Mouse (Mus musculus): Measurements from ENCODE around the gene AC109138.7. TPM values are rescaled to one million over a fixed set of nuclear protein-coding genes. Genes with fewer than 3 reads are reported as not detected.

AC109138.7 gene
- polyA plus RNA-seq (2016; fragmentation: Nextera tagmentation; extraction: Ambion mirVana): not detected in 2 replicates

- Histone ChIP-seq H3K27me3 (replicated peaks) (peaks cover 74% of the 10 kb centered on the region), H3K27ac (no peak within 1 kb of the TSS), H3K4me1 (peaks cover 31% of the 10 kb centered on the region), H3K9ac (peak within 1 kb of the TSS; percentile 68), H3K4me2 (replicated peaks) (peak within 1 kb of the TSS; percentile 98), H3K4me3 (peak within 1 kb of the TSS; percentile 56), H3K36me3 (no peaks in the 10 kb centered on the region), H3K9me3 (no peaks in the 10 kb centered on the region)
- ATAC-seq (ENCODE audit: low FRiP score, low read depth): peak; percentile 59
- under 1% methylated on average over 48 of the region's 49 CpGs for WGBS
These were observed at the start of gene AC109138.7, which contains the start of gene Clcf1 for GRCm38 (mm10) chr19:4214071-4214770. AC109138.7 (plus strand) TSS chr19:4214357. Clcf1 (plus strand) TSS chr19:4214238.

DNA sequence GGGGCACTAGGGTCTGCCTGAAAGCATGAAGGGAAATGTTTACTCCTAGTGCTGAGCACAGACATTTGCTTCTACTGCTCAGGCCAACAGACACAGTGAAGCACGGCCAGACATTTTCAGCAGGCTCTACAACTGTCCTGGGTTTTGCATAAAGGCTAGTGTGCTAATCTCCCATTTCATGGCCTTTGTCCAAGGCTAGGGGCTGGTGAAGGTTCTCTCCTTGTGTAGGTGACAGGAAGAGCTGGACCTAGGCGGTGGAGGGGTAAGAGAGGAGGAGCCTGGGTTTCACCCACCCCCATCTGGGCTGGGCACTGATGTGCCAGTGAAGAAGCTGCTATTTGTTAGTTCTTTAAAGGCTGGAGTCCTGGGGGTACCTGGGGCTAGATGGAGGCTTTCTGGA is 49.4 kb upstream of the AC109138.7 start:
- Histone ChIP-seq H3K9ac (no peak overlapping the region), H3K4me3 (no peak overlapping the region), H3K4me1 (peaks cover 11% of the 10 kb centered on the region), H3K36me3 (peaks cover 13% of the 10 kb centered on the region), H3K9me3 (no peaks in the 10 kb centered on the region), H3K27me3 (replicated peaks) (no peaks in the 10 kb centered on the region), H3K4me2 (replicated peaks) (no peak overlapping the region), H3K27ac (no peak overlapping the region)
- 83% methylated on average over 2 of the region's 2 CpGs for WGBS
- ATAC-seq (ENCODE audit: low FRiP score, low read depth): no peak

GRCm38 (mm10) chr19:4166678-4167476 is 47.3 kb upstream of the AC109138.7 start:
- Histone ChIP-seq H3K27ac (no peak overlapping the region), H3K27me3 (replicated peaks) (no peaks in the 10 kb centered on the region), H3K4me1 (peaks cover 18% of the 10 kb centered on the region), H3K36me3 (no peaks in the 10 kb centered on the region), H3K9me3 (no peaks in the 10 kb centered on the region), H3K4me3 (no peak overlapping the region), H3K9ac (no peak overlapping the region), H3K4me2 (replicated peaks) (no peak overlapping the region)
- no peak for ATAC-seq (ENCODE audit: low FRiP score, low read depth)
- WGBS: 83% methylated on average over 9 of the region's 9 CpGs

DNA sequence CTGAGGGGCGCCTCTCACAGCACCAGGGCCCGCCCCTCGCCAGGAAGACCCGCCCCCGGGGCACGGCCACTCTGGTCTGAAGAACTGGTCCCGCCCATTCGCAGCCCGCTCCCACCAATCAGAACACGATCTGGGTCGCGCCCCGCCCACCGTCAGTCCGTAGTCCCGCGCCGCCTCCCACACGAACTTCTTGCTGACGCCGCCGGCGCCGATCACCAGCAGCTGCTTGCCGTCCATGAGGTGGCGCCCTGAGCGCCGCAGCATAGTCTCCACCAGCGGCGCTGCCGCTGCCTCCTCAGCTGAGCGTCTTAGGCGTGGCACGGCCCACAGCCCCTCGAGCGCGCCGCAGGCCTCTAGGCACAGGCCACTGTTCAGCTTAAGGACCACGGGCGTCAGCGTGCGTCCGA is 44.8 kb upstream of the AC109138.7 start:
- Histone ChIP-seq H3K4me1 (peaks cover 10% of the 10 kb centered on the region), H3K9me3 (no peaks in the 10 kb centered on the region), H3K27ac (peak overlapping the region; percentile 75), H3K36me3 (no peaks in the 10 kb centered on the region), H3K9ac (peak overlapping the region; percentile 71), H3K27me3 (replicated peaks) (no peaks in the 10 kb centered on the region), H3K4me3 (peak overlapping the region; percentile 40), H3K4me2 (replicated peaks) (peak overlapping the region; percentile 72)
- WGBS: under 1% methylated on average over 43 of the region's 43 CpGs
- ATAC-seq (ENCODE audit: low FRiP score, low read depth): peak; percentile 94

GRCm38 (mm10) chr19:4169810-4170209 is 44.3 kb upstream of the AC109138.7 start:
- Histone ChIP-seq H3K27me3 (replicated peaks) (no peaks in the 10 kb centered on the region), H3K36me3 (no peaks in the 10 kb centered on the region), H3K9ac (peak overlapping the region; percentile 71), H3K4me2 (replicated peaks) (peak overlapping the region; percentile 72), H3K4me1 (peaks cover 10% of the 10 kb centered on the region), H3K9me3 (no peaks in the 10 kb centered on the region), H3K27ac (peak overlapping the region; percentile 75), H3K4me3 (peak overlapping the region; percentile 40)
- ATAC-seq (ENCODE audit: low FRiP score, low read depth): peak; percentile 67
- WGBS: 8% methylated on average over 27 of the region's 27 CpGs

GRCm38 (mm10) chr19:4170723-4171392 is 43.3 kb upstream of the AC109138.7 start:
- Histone ChIP-seq H3K36me3 (no peaks in the 10 kb centered on the region), H3K27me3 (replicated peaks) (no peaks in the 10 kb centered on the region), H3K4me3 (no peak overlapping the region), H3K27ac (no peak overlapping the region), H3K9ac (0 out of 2 replicates have a peak overlapping the region, but pooled peaks have one; percentile 71), H3K4me2 (replicated peaks) (peak overlapping the region; percentile 72; the same call in 1 of the 2 replicates), H3K4me1 (peaks cover 18% of the 10 kb centered on the region), H3K9me3 (no peaks in the 10 kb centered on the region)
- WGBS: 94% methylated on average over 10 of the region's 10 CpGs
- no peak for ATAC-seq (ENCODE audit: low FRiP score, low read depth)

DNA sequence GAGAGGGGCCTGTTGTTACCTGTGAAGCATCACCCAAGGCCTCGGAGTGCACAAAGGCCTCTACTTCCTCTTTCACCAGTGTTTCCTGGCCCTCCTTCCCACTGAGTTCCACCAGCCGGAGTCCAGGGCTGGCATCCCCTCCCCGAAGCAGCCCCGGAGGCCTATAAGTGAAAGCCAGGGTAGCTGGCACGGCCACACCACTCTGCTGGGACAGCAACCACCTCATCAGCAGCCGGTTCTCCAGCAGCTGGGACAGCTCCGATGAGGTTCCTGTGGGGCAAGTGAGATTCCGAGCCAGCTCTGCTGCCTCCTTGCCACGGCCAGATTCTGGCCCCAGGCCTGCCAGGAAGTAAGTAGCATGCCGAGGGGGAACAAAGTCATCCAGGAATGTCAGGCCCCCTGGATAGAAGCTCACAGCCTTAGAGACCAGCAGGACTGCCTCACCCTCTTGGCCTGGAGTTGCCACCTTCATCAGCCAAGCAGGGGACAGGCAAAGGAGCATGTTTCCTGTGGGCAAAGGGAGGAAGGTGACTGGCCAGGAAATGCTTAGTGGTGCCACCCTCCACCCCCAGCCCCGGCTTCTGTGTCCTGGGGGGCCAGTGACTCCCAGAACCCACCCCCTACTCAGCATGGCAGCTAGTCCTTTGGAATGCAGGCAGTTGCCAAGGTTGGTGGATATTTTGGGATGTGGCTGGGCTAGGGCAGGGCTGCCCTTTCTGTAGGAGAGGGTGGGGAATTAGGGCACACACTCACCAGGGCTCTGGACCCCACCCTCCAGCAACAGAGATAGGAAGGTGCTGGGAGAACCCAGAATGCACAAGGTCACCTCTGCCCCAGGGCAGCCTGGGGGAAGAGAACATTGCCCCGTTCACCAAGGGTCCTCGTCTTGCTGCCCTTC is 42.5 kb upstream of the AC109138.7 start:
- Histone ChIP-seq H3K4me3 (no peak overlapping the region), H3K27ac (no peak overlapping the region), H3K27me3 (replicated peaks) (no peaks in the 10 kb centered on the region), H3K36me3 (no peaks in the 10 kb centered on the region), H3K4me1 (peaks cover 18% of the 10 kb centered on the region), H3K9ac (no peak overlapping the region), H3K4me2 (replicated peaks) (no peak overlapping the region), H3K9me3 (no peaks in the 10 kb centered on the region)
- ATAC-seq (ENCODE audit: low FRiP score, low read depth): no peak
- 76% methylated on average over 13 of the region's 13 CpGs for WGBS

DNA sequence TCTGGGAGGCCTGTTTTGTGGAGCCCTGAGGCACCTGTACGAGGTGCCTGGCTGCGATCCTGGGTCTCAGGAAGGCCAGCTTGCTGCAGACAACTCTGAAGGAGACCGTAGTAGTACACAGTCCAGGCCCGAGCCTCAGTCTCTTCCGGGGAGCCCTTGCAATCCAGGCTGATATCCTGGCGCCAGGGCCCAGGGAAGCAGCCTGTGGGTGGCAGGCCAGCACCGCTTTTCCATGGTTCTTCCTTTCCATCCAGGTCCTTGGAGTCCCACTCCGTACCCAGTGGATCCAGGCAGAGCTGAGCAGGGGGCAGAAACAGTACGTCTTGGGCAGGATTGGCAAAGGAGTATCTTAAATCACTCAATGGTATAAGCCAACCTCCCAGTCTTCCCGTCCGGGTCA is 41.2 kb upstream of the AC109138.7 start:
- Histone ChIP-seq H3K27me3 (replicated peaks) (no peaks in the 10 kb centered on the region), H3K9me3 (no peaks in the 10 kb centered on the region), H3K9ac (no peak overlapping the region), H3K4me1 (peaks cover 18% of the 10 kb centered on the region), H3K4me3 (no peak overlapping the region), H3K4me2 (replicated peaks) (no peak overlapping the region), H3K27ac (no peak overlapping the region), H3K36me3 (no peaks in the 10 kb centered on the region)
- no peak for ATAC-seq (ENCODE audit: low FRiP score, low read depth)
- WGBS: 55% methylated on average over 11 of the region's 11 CpGs

DNA sequence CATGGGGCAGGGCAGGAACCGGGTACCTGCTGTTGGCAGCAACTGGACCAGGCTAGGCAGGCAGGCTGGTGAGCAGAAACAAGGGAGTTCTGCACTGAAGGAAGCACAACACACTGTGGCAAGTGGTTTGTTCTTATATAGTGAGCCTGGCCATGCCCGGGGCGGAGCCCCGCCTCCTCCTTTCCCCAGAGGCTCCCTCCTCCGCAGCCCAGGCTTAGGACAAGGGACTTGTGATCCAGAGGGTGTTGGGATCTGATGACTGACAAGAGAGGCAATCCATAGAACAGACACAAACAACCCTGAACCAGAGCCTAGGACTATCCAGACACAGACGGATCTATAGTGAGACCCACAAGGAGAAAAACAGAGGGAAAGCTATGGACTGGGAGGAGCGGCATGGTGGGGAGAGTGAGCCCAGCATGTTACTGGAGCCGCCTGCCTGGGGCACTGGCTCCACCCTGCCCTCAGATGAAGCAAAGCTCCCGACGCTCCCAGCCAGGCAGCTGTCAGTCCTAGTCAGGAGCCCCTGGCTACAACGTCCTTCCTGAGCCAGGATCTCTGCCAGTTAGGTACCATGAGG is 38.7 kb upstream of the AC109138.7 start, which contains the start of gene Carns1:
Gene Carns1 (minus strand): TSS at position 112 of the 580 bp plus-strand sequence.
- H3K9me3 ChIP-seq: no peaks in the 10 kb centered on the region
- ATAC-seq (ENCODE audit: low FRiP score, low read depth): peak; percentile 44; the same call in 1 of the 2 replicates
- no peaks in the 10 kb centered on the region for H3K27me3 ChIP-seq (replicated peaks)
- H3K9ac ChIP-seq: peak within 1 kb of the TSS; percentile 33
- 2% methylated on average over 11 of the region's 11 CpGs for WGBS
- no peak within 1 kb of the TSS for H3K4me3 ChIP-seq
- H3K4me2 ChIP-seq (replicated peaks): peak within 1 kb of the TSS; percentile 48
- peaks cover 8% of the 10 kb centered on the region for H3K4me1 ChIP-seq
- H3K27ac ChIP-seq: no peak within 1 kb of the TSS
- no peaks in the 10 kb centered on the region for H3K36me3 ChIP-seq

DNA sequence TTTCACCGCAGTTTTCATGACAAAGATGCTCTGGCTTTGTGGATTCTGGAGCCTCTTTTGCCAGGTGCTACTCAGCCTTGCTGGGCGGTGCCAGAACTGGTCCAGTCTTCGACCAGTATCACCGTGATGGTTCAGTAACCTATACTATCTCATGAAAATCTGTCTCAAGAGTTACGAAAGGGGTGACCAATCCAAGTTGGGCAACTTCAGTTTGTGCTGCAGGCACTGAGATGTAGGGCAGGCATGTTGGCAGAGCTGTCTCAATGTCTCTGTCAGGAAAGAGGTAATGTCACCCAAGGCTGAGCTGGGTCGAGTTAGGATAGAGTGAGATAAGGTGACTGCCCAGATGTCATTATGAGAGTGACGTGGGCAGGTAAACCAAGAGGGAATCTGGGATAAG is 33.7 kb upstream of the AC109138.7 start:
- WGBS: 88% methylated on average over 7 of the region's 7 CpGs

DNA sequence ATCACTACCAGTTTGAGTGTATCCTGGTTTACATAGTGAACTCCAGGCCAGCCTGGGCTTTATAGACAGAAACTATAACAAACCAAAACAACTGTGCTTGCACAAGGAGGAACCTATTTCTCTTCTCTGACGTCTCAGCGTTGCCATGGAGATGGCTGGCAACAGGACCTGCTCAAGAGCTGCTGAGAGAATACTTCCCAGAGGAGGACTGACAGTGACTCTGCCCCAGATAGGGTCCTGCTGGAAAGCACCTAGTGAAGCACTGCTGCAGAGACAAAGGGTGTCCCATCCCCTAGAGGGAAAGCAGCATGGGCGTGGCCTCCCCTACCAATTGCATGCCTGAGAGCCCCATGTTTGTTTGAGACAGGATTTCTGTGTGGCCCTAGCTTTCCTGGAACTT is 32.3 kb upstream of the AC109138.7 start:
- no peak overlapping the region for H3K4me3 ChIP-seq
- H3K27ac ChIP-seq: no peak overlapping the region
- ATAC-seq (ENCODE audit: low FRiP score, low read depth): no peak
- no peak overlapping the region for H3K9ac ChIP-seq
- no peaks in the 10 kb centered on the region for H3K27me3 ChIP-seq (replicated peaks)
- no peaks in the 10 kb centered on the region for H3K36me3 ChIP-seq
- no peak overlapping the region for H3K4me2 ChIP-seq (replicated peaks)
- WGBS: 46% methylated on average over 3 of the region's 3 CpGs
- H3K4me1 ChIP-seq: 0 out of 2 replicates have a peak, but pooled peaks cover 11% of the 10 kb centered on the region
- H3K9me3 ChIP-seq: no peaks in the 10 kb centered on the region

More for the DNA sequence above, 33.7 kb upstream of the AC109138.7 start:
- ATAC-seq (ENCODE audit: low FRiP score, low read depth): no peak
- H3K4me2 ChIP-seq (replicated peaks): no peak overlapping the region
- H3K4me3 ChIP-seq: no peak overlapping the region
- H3K36me3 ChIP-seq: no peaks in the 10 kb centered on the region
- no peak overlapping the region for H3K9ac ChIP-seq
- peaks cover 15% of the 10 kb centered on the region for H3K4me1 ChIP-seq
- H3K27me3 ChIP-seq (replicated peaks): no peaks in the 10 kb centered on the region
- no peaks in the 10 kb centered on the region for H3K9me3 ChIP-seq
- no peak overlapping the region for H3K27ac ChIP-seq

All from neural tube, embryonic 12.5 days (tissue).